Mouse (Mus musculus): ENCODE data around the gene Gstm3. TPM values are rescaled to one million over a fixed set of nuclear protein-coding genes. Genes with fewer than 3 reads are reported as not detected.
"Not testable (repeated sequence)": the region's sequence is repeated elsewhere in the genome, so short reads cannot be mapped to it uniquely, and the experiment has no call there.

Gstm3 gene
- polyA plus RNA-seq, 1 experiment from 2014 or later: not detected

- 83% methylated on average over 3 of the region's 3 CpGs for WGBS
- no peaks in the 10 kb centered on the region for H3K9me3 ChIP-seq
- no peak overlapping the region for H3K27ac ChIP-seq
- no peak overlapping the region for H3K9ac ChIP-seq
- H3K4me3 ChIP-seq: no peak overlapping the region
- no peak for ATAC-seq (ENCODE audit: low FRiP score)
- H3K4me1 ChIP-seq (replicated peaks): no peaks in the 10 kb centered on the region
- no peaks in the 10 kb centered on the region for H3K27me3 ChIP-seq
- no peak overlapping the region for H3K4me2 ChIP-seq
- no peaks in the 10 kb centered on the region for H3K36me3 ChIP-seq
These were observed 29.5 kb upstream of the Gstm3 start for GRCm38 (mm10) chr3:107998591-107998990.

GRCm38 (mm10) chr3:107996576-107996975 is 27.5 kb upstream of the Gstm3 start:
- Histone ChIP-seq H3K4me3 (no peak overlapping the region), H3K4me2 (no peak overlapping the region), H3K9ac (no peak overlapping the region), H3K36me3 (no peaks in the 10 kb centered on the region), H3K4me1 (replicated peaks) (no peaks in the 10 kb centered on the region), H3K27me3 (no peaks in the 10 kb centered on the region), H3K9me3 (no peaks in the 10 kb centered on the region), H3K27ac (no peak overlapping the region)
- ATAC-seq (ENCODE audit: low FRiP score): no peak
- WGBS: 94% methylated on average over 4 of the region's 4 CpGs

DNA sequence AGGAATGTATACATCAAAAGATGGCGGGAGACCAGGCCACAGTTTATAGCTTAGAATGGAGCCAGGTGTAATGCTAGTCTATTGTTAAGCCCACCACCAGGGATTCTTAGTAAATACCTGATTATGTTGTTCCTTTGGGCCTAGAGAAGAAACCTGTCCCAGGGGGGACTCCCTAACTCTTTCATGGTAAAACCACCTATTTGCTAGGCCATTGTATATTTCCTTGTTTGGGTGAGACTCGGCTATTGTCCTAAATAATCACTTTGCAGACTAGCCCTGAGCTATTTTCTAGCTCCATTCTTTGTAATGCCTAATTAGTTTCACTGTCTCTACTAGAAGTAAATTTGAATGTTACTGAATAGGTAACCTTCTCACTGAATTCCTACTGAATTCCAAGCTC is 26.9 kb upstream of the Gstm3 start:
- ATAC-seq (ENCODE audit: low FRiP score): not testable (repeated sequence)

DNA sequence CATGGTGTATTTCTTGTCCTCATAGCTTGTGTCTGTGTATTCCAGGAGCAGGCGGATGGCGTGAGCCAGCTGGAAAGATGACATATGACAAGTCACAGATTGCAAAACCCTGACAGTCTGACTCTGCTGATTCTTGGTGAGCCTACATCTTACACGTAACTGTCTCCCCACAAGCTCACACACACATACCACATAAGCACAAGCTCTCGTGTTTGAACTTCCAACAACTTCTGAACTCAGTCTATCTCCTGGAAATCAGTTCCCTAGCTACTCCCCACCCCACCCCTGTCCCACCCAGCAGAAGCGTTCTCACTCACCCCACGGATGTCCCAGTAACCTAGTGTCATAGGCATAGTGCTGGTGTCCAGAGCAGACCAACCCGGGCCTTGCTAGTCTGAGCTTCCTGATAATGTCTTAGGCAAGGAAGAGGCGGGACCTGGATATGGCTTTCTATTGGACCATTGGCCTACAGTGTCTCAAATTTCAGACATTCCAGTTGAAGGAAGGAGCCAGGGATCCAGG is 17.0 kb upstream of the Gstm3 start, which contains the start of gene Gstm2:
TSS of gene Gstm2 (minus strand) at position 413 of the 522 bp plus-strand sequence.
- Histone ChIP-seq H3K4me1 (replicated peaks) (no peaks in the 10 kb centered on the region; the same call in 1 of the 2 replicates), H3K4me2 (no peak within 1 kb of the TSS), H3K4me3 (no peak within 1 kb of the TSS), H3K9ac (no peak within 1 kb of the TSS), H3K9me3 (no peaks in the 10 kb centered on the region), H3K36me3 (no peaks in the 10 kb centered on the region), H3K27me3 (no peaks in the 10 kb centered on the region), H3K27ac (no peak within 1 kb of the TSS)
- no peak for ATAC-seq (ENCODE audit: low FRiP score)
- WGBS: 65% methylated on average over 8 of the region's 8 CpGs

More for the DNA sequence above, 26.9 kb upstream of the Gstm3 start:
- 80% methylated on average over 2 of the region's 2 CpGs for WGBS
- H3K36me3 ChIP-seq; H3K4me3 ChIP-seq; H3K9me3 ChIP-seq; H3K9ac ChIP-seq; H3K4me2 ChIP-seq; H3K4me1 ChIP-seq (replicated peaks); H3K27ac ChIP-seq; H3K27me3 ChIP-seq: not testable (repeated sequence)

DNA sequence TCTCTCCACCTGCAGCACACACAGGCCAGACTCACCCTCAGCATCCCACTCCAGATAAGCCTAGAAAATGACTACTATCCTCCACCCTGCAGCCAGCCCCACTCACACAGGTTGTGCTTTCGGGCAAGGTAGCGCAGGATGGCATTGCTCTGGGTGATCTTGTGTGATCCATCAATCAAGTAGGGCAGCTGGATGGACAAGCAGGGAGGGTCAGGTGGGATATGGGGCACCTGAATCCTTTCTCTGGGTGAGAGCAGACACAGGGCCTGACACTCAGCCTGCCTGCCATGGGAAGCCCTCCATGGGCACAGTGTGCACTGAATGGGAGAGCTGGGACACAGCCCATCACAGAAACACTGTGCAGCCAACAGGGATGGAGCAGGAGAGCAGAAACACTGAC is 16.1 kb upstream of the Gstm3 start:
- H3K27ac ChIP-seq; H3K36me3 ChIP-seq; ATAC-seq (ENCODE audit: low FRiP score); H3K9me3 ChIP-seq; H3K27me3 ChIP-seq; H3K9ac ChIP-seq; H3K4me1 ChIP-seq (replicated peaks); H3K4me3 ChIP-seq; H3K4me2 ChIP-seq: not testable (repeated sequence)
- 94% methylated on average over 2 of the region's 2 CpGs for WGBS

GRCm38 (mm10) chr3:107984471-107984870 is 15.4 kb upstream of the Gstm3 start:
- Histone ChIP-seq H3K9me3 (no peaks in the 10 kb centered on the region), H3K27ac (no peak overlapping the region), H3K4me2 (no peak overlapping the region), H3K36me3 (no peaks in the 10 kb centered on the region), H3K4me3 (no peak overlapping the region), H3K27me3 (no peaks in the 10 kb centered on the region), H3K9ac (no peak overlapping the region), H3K4me1 (replicated peaks) (no peaks in the 10 kb centered on the region; the same call in 1 of the 2 replicates)
- ATAC-seq (ENCODE audit: low FRiP score): no peak
- WGBS: 87% methylated on average over 5 of the region's 5 CpGs

GRCm38 (mm10) chr3:107983771-107984170 is 14.7 kb upstream of the Gstm3 start:
- Histone ChIP-seq H3K27ac (no peak overlapping the region), H3K9ac (no peak overlapping the region), H3K4me2 (no peak overlapping the region), H3K4me1 (replicated peaks) (no peaks in the 10 kb centered on the region; the same call in 1 of the 2 replicates), H3K4me3 (no peak overlapping the region), H3K36me3 (no peaks in the 10 kb centered on the region), H3K9me3 (no peaks in the 10 kb centered on the region), H3K27me3 (no peaks in the 10 kb centered on the region)
- no peak for ATAC-seq (ENCODE audit: low FRiP score)
- 79% methylated on average over 3 of the region's 3 CpGs for WGBS

GRCm38 (mm10) chr3:107982726-107983125 is 13.6 kb upstream of the Gstm3 start:
- H3K4me1 ChIP-seq (replicated peaks): no peaks in the 10 kb centered on the region; the same call in 1 of the 2 replicates
- no peak overlapping the region for H3K4me2 ChIP-seq
- no peak overlapping the region for H3K4me3 ChIP-seq
- no peak overlapping the region for H3K27ac ChIP-seq
- H3K27me3 ChIP-seq: no peaks in the 10 kb centered on the region
- no peak overlapping the region for H3K9ac ChIP-seq
- H3K9me3 ChIP-seq: no peaks in the 10 kb centered on the region
- no peak for ATAC-seq (ENCODE audit: low FRiP score)
- H3K36me3 ChIP-seq: no peaks in the 10 kb centered on the region
- WGBS: 85% methylated on average over 6 of the region's 6 CpGs

GRCm38 (mm10) chr3:107981261-107981660 is 12.2 kb upstream of the Gstm3 start:
- Histone ChIP-seq H3K27me3 (no peaks in the 10 kb centered on the region), H3K4me1 (replicated peaks) (no peaks in the 10 kb centered on the region), H3K4me3 (no peak overlapping the region), H3K36me3 (no peaks in the 10 kb centered on the region), H3K4me2 (no peak overlapping the region), H3K9ac (no peak overlapping the region), H3K9me3 (no peaks in the 10 kb centered on the region), H3K27ac (no peak overlapping the region)
- 62% methylated on average over 3 of the region's 3 CpGs for WGBS
- no peak for ATAC-seq (ENCODE audit: low FRiP score)

- no peaks in the 10 kb centered on the region for H3K36me3 ChIP-seq
- no peaks in the 10 kb centered on the region for H3K4me1 ChIP-seq (replicated peaks)
- H3K27ac ChIP-seq: no peak overlapping the region
- H3K27me3 ChIP-seq: no peaks in the 10 kb centered on the region
- 87% methylated on average over 3 of the region's 3 CpGs for WGBS
- no peak overlapping the region for H3K9ac ChIP-seq
- H3K4me3 ChIP-seq: no peak overlapping the region
- no peak overlapping the region for H3K4me2 ChIP-seq
- ATAC-seq (ENCODE audit: low FRiP score): no peak
- H3K9me3 ChIP-seq: no peaks in the 10 kb centered on the region
These were observed 8.6 kb upstream of the Gstm3 start for GRCm38 (mm10) chr3:107977691-107978090.

DNA sequence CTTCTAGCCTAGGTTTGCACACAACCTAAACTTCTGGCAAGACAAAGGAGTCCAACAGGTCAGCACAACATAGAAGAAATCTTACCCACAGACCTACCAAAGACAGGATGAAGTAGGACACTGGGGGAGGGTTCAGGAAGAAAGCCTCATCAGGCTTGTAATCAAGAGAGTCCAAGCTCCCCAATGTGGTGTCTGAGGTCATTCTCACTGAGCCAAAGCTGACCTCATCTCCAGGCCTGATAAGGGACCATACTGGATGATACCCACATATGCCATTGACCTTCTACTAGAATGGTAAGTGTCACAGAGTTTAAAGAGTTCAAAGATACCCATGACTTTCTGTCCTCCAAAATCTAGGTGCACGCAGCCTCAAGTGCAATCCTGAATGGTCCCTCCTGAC is 5.2 kb upstream of the Gstm3 start:
- Histone ChIP-seq H3K9ac (no peak overlapping the region), H3K27ac (no peak overlapping the region), H3K4me1 (replicated peaks) (no peaks in the 10 kb centered on the region), H3K27me3 (no peaks in the 10 kb centered on the region), H3K36me3 (no peaks in the 10 kb centered on the region), H3K9me3 (no peaks in the 10 kb centered on the region), H3K4me2 (no peak overlapping the region), H3K4me3 (no peak overlapping the region)
- 93% methylated on average over 1 of the region's 1 CpGs for WGBS
- no peak for ATAC-seq (ENCODE audit: low FRiP score)

DNA sequence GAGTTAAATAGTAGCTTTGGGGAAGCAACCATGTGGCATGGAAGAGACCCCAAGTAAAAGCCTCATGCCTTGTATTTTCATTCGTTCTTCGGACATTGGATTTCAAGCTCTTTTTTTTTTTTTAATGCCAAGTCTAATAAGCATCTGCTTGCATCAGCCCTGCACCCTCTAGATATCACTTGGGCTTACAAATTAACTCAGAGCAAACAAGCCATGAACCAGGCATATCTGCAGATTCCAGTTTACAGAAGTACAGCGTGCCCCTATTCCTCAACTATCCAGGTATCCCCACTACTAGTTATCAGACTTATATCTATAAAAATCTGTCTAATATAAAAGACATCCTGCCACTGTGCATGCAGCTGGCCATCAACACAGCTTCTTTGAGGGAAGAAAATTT is 3.0 kb upstream of the Gstm3 start:
- Histone ChIP-seq H3K4me2 (no peak overlapping the region), H3K27me3 (no peaks in the 10 kb centered on the region), H3K36me3 (no peaks in the 10 kb centered on the region), H3K9me3 (no peaks in the 10 kb centered on the region), H3K4me3 (no peak overlapping the region), H3K9ac (no peak overlapping the region), H3K27ac (no peak overlapping the region), H3K4me1 (replicated peaks) (no peaks in the 10 kb centered on the region)
- ATAC-seq (ENCODE audit: low FRiP score): no peak
- WGBS: 94% methylated on average over 3 of the region's 3 CpGs

DNA sequence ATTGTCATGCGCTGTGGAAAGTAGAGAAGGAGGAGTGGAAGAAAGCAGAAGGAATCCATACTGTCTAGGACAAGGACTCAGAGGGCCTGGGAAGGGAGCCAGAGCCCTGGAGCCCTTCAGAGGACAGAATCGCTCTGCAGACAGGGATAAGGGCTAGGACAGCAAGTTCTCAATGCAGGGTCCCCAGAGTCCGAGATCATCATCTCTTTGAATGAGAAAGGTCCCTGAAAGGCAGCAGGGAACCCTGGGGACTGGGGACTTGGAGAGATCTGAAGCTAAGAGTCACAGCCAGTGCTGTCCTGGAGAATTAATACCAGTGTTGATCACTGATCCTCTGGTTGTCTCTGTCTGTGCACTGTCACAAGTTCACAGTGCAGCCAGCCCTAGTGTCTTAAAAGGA is 2.0 kb upstream of the Gstm3 start:
- not testable (repeated sequence) for H3K9me3 ChIP-seq; H3K4me1 ChIP-seq (replicated peaks); H3K27ac ChIP-seq; H3K4me3 ChIP-seq; H3K36me3 ChIP-seq; H3K9ac ChIP-seq; ATAC-seq (ENCODE audit: low FRiP score); H3K4me2 ChIP-seq; H3K27me3 ChIP-seq
- WGBS: 59% methylated on average over 3 of the region's 3 CpGs
